Mouse (Mus musculus) liver, embryonic 14.5 days (tissue): ENCODE data around the gene Vps13d. TPM values are rescaled to one million over a fixed set of nuclear protein-coding genes. Genes with fewer than 3 reads are reported as not detected.

ENCODE experiments used
- ATAC-seq: fragments of 200-750 bp; cut with Nextera tagmentation; 2 replicates; pipeline ENCODE4 v1.8.0; 2017; ENCODE audit warnings: moderate number of reproducible peaks, mild to moderate bottlenecking, moderate library complexity; ENCODE audit not compliant: insufficient read depth
- DNase-seq, 3 experiments: peaks; one replicate each; pipeline ENCODE4 v3.0.0-alpha.2; 2012 to 2013; ENCODE audit warnings: low read depth in 3 of 3, low spot score in 3 of 3
- H3K27ac ChIP-seq: fragments of 300-500 bp; sonication (generic); 2 replicates; pipeline ENCODE4 v1.5.1; 2014; ENCODE audit warnings: moderate library complexity, mild to moderate bottlenecking, control low read depth, inconsistent platforms
- H3K27me3 ChIP-seq: fragments of 300-500 bp; sonication (generic); 2 replicates; pipeline ENCODE4 v1.6.1; 2014; ENCODE audit warnings: mild to moderate bottlenecking, low read length, moderate library complexity; ENCODE audit not compliant: control insufficient read depth, insufficient read depth
- H3K36me3 ChIP-seq: fragments of 300-500 bp; sonication (generic); replicated peaks from 2 replicates; pipeline ENCODE4 v1.6.1; 2014; ENCODE audit warnings: low read depth; ENCODE audit not compliant: control insufficient read depth, insufficient read depth
- H3K4me1 ChIP-seq, 2 experiments: fragments of 200-500 bp in 1 of 2; fragments of 300-500 bp in 1 of 2; sonication (generic) in 1 of 2; replicated peaks; 2 replicates each; pipeline ENCODE4 v1.6.1; 2012 to 2014; ENCODE audit warnings: antibody characterized with exemption in 1 of 2, inconsistent platforms in 1 of 2, low read length in 1 of 2; ENCODE audit not compliant: control insufficient read depth in 2 of 2, insufficient read depth in 2 of 2
- H3K4me2 ChIP-seq: fragments of 300-500 bp; sonication (generic); 2 replicates; pipeline ENCODE4 v1.6.1; 2014; ENCODE audit warnings: low read depth, mild to moderate bottlenecking, control low read depth, moderate library complexity
- H3K4me3 ChIP-seq, 2 experiments: fragments of 200-500 bp in 1 of 2; fragments of 300-500 bp in 1 of 2; sonication (generic) in 1 of 2; 2 replicates each; pipeline ENCODE4 v1.5.1; 2012 to 2014; ENCODE audit warnings: low read depth in 2 of 2, low read length in 2 of 2, mild to moderate bottlenecking in 2 of 2, control low read depth in 1 of 2, inconsistent platforms in 1 of 2, moderate library complexity in 1 of 2; ENCODE audit not compliant: insufficient read depth in 1 of 2
- H3K9ac ChIP-seq: fragments of 300-500 bp; sonication (generic); replicated peaks from 2 replicates; pipeline ENCODE4 v1.6.1; 2014; ENCODE audit warnings: mild to moderate bottlenecking, control low read depth, moderate library complexity
- H3K9me3 ChIP-seq: fragments of 300-500 bp; sonication (generic); 2 replicates; pipeline ENCODE4 v1.6.1; 2016; ENCODE audit warnings: low read length, mixed read lengths; ENCODE audit not compliant: control insufficient read depth
- CTCF ChIP-seq: IDR thresholded peaks from 2 replicates; pipeline ENCODE4 v1.5.1; 2016; ENCODE audit warnings: antibody characterized with exemption, low read depth, control low read depth
- EP300 ChIP-seq: IDR thresholded peaks from 2 replicates; pipeline ENCODE4 v1.6.1; 2016; ENCODE audit warnings: antibody characterized with exemption, low read depth
- WGBS: fragments of 180-500 bp; shearing (Covaris S2); extraction: QIAGEN DNeasy Blood & Tissue Kit; methylation state at CpG from one replicate; pipeline ENCODE4 v1.1.7; 2014; ENCODE audit not compliant: insufficient replicate concordance; 5-methylcytosine and 5-hydroxymethylcytosine counted together
- polyA plus RNA-seq, 2 experiments: library from polyadenylated mRNA; depleted of rRNA in 1 of 2; stranded (reverse) in 1 of 2; unstranded in 1 of 2; fragments of >200 nt; fragmentation: Nextera tagmentation in 1 of 2; extraction: Ambion mirVana in 1 of 2; gene quantifications; 2 replicates each; pipeline versions ENCODE4 v1.2.1 to v1.2.3; 2012 to 2014

Vps13d gene
- polyA plus RNA-seq, 2 experiments, result 5.3 to 7.1 TPM

DNA sequence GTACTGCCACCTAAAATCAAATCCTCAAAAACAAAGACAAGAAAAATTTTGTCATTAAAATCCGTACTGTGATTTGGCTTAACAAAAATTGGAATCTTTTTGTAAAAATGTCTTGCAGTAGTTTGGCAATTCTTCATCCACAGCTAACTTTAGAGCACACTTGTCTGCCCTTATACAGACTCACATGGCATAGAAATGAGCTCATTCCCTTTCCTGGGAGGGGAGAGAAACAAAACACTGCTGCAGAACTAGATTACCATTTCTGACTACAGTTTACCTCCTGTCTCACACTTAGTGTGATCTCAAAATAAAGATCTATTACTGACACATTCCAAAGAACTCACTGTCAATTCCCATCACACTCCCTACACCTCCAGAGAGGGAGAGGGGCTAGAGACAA lies 58.1 kb downstream of the Vps13d start:
- H3K9me3 ChIP-seq, result no peaks in the 10 kb centered on the region
- H3K4me1 ChIP-seq, result no peaks in the 10 kb centered on the region
- DNase-seq (no peak), ATAC-seq (no peak)
- 80% methylated on average over 1 of the region's 1 CpGs for WGBS
- no peak overlapping the region for H3K9ac ChIP-seq
- no peak for TF ChIP-seq EP300
- TF ChIP-seq CTCF, result no peak
- no peaks in the 10 kb centered on the region for H3K27me3 ChIP-seq
- H3K4me3 ChIP-seq, result no peak overlapping the region
- peaks cover 38% of the 10 kb centered on the region for H3K36me3 ChIP-seq
- H3K27ac ChIP-seq, result no peak overlapping the region
- H3K4me2 ChIP-seq, result no peak overlapping the region

DNA sequence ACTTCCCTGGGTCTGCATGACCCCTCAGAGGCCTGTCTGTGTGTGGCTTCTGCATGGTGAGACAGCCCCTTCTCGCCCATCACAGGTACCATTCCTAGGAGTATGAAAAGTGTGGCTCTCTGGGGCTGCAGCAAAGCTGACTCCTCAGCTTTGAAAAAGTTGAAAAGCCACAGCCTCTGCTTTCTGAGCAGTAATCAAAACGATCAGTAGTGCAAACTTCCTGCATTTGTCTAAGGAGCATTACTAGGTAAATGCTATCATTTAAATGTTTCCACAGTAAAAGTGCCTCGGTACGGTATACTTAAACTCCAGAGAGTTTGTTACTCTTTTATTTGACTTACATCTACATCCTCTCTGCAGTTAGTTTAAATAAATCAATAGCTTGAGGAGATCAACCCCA lies 59.3 kb downstream of the Vps13d start:
- Histone ChIP-seq H3K9me3 (no peaks in the 10 kb centered on the region), H3K4me1 (no peaks in the 10 kb centered on the region), H3K9ac (no peak overlapping the region), H3K27ac (no peak overlapping the region), H3K27me3 (no peaks in the 10 kb centered on the region), H3K4me3 (no peak overlapping the region), H3K36me3 (peaks cover 30% of the 10 kb centered on the region), H3K4me2 (no peak overlapping the region)
- DNase-seq (no peak), ATAC-seq (no peak)
- WGBS, result 60% methylated on average over 4 of the region's 4 CpGs
- TF ChIP-seq CTCF (no peak), EP300 (no peak)

DNA sequence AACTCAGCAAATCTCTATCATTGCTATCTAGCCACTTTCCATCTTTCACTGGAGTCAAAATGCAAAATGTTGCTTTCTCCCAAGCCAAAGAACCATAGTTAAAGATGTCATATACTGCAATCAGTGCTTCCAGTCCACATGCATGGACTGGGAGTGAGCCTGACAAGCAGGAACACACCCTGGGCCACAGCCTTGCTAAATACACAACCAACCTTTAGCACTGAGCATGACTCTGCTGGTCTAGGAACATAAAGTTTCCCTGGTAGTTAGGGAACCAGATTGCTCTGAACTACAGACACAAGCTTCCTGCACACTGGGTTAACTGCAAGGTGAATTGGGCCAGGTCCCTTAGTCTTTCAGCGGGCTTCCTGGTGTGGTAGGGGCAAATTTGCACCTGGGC lies 64.0 kb downstream of the Vps13d start:
- Histone ChIP-seq H3K4me1 (no peaks in the 10 kb centered on the region), H3K9me3 (no peaks in the 10 kb centered on the region), H3K27me3 (no peaks in the 10 kb centered on the region), H3K9ac (no peak overlapping the region), H3K4me3 (no peak overlapping the region), H3K36me3 (peaks cover 26% of the 10 kb centered on the region), H3K4me2 (no peak overlapping the region), H3K27ac (no peak overlapping the region)
- no peak for DNase-seq
- WGBS, result 80% methylated on average over 1 of the region's 1 CpGs
- ATAC-seq, result no peak
- TF ChIP-seq EP300 (no peak), CTCF (no peak)

DNA sequence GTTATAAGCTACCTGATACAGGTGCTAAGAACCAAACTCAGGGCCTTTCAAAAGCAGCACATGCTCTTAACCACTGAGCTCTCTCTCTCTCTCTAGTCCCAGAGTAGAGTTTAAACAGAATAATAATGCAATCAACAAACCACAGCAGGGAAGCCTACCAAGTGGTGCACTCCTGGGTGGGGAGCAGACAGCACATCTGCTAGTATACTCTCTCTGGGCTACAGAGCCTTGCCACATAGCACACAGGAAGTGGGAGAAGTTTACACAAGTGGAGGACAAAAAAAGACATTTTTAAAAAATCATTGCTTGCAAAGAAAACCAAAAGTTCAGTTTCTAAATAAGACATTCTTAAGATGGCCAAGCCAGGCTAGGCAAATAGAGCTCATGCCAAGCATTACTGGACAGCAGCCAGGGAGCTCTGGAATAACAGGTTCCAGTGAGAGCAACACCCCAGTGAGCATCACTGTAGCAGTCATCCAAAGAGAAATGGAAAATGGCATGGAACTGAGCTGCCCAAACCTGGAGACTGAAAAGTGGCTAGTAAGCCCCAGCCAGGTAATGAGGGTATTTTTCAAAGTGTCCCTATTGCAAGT lies 64.8 kb downstream of the Vps13d start:
- ATAC-seq (no peak), DNase-seq (no peak)
- Histone ChIP-seq H3K4me1 (no peaks in the 10 kb centered on the region), H3K27me3 (no peaks in the 10 kb centered on the region), H3K9me3 (no peaks in the 10 kb centered on the region), H3K27ac (no peak overlapping the region), H3K4me2 (no peak overlapping the region), H3K9ac (no peak overlapping the region), H3K4me3 (no peak overlapping the region), H3K36me3 (peaks cover 28% of the 10 kb centered on the region)
- no peak for TF ChIP-seq CTCF
- TF ChIP-seq EP300, result no peak

DNA sequence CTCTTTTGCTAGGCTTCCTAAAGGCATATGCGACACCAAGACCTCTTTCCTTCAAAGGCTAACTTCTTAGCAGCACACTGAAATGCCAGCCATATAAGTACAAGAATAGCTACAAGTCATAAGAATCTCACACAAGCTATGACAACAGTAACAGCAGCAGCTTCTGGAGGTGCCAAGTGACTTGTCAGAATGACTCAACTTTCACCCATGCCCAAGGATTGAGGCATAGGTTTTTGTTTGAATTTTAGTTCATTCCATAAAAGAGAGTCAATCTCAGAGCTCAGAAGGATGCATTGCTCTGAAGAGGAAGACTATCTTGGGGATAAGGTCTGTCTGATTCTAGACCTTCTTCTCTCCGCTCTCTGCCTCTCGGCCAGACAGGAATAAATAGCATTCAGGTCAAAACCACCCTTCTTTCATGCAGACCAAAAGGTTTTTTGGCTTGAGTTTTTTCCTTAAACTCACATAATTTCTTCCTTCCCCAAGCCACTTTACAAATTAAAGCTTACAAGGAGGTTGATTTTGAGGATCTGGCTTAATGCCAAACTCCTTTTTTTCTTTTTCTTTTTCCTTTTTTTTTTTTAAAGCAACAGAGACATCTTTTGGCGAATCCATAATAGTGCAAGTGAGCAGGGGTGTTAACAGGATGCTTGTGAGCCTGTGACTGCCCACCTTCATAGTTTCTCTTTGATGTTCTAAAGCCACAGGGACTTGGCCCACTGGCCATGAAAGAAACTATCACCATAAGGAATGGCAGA lies 69.2 kb downstream of the Vps13d start:
- WGBS, result 79% methylated on average over 4 of the region's 4 CpGs
- H3K9ac ChIP-seq, result no peak overlapping the region
- no peak overlapping the region for H3K27ac ChIP-seq
- H3K36me3 ChIP-seq, result peaks cover 29% of the 10 kb centered on the region
- TF ChIP-seq EP300 (no peak), CTCF (no peak)
- no peaks in the 10 kb centered on the region for H3K9me3 ChIP-seq
- DNase-seq (no peak), ATAC-seq (no peak)
- H3K4me3 ChIP-seq, result no peak overlapping the region
- H3K4me1 ChIP-seq, result no peaks in the 10 kb centered on the region
- no peaks in the 10 kb centered on the region for H3K27me3 ChIP-seq
- H3K4me2 ChIP-seq, result no peak overlapping the region
